Mouse (Mus musculus): Measurements from ENCODE around the gene Prr32.

Prr32 gene

GRCm38 (mm10) chrX:45090604-45091003 lies at the start of gene Prr32:
Gene Prr32 (plus strand): TSS chrX:45090904.
- DNase-seq (ENCODE audit: low read depth, low spot score): peak; percentile 1
